Mouse (Mus musculus) forebrain, embryonic 15.5 days (tissue): ENCODE measurements around the gene Tbx2. TPM values are rescaled to one million over a fixed set of nuclear protein-coding genes. Genes with fewer than 3 reads are reported as not detected.

Source experiments
- ATAC-seq: fragments of 200-750 bp; cut with Nextera tagmentation; replicated peaks from 2 replicates; pipeline ENCODE4 v1.8.0; 2017; ENCODE audit warnings: mild to moderate bottlenecking, moderate TSS enrichment, moderate library complexity
- H3K27ac ChIP-seq: fragments of 300-500 bp; sonication (generic); replicated peaks from 2 replicates; pipeline ENCODE4 v1.5.1; 2015; ENCODE audit warnings: mild to moderate bottlenecking, inconsistent platforms
- H3K27me3 ChIP-seq: fragments of 300-500 bp; sonication (generic); 2 replicates; pipeline ENCODE4 v1.6.1; 2015; ENCODE audit warnings: inconsistent platforms
- H3K36me3 ChIP-seq: fragments of 300-500 bp; sonication (generic); 2 replicates; pipeline ENCODE4 v1.6.1; 2015; ENCODE audit warnings: mild to moderate bottlenecking, inconsistent platforms
- H3K4me1 ChIP-seq: fragments of 300-500 bp; sonication (generic); 2 replicates; pipeline ENCODE4 v1.6.1; 2015; ENCODE audit warnings: inconsistent platforms
- H3K4me2 ChIP-seq: fragments of 300-500 bp; sonication (generic); replicated peaks from 2 replicates; pipeline ENCODE4 v1.6.1; 2015; ENCODE audit warnings: mild to moderate bottlenecking, inconsistent platforms
- H3K4me3 ChIP-seq: fragments of 300-500 bp; sonication (generic); 2 replicates; pipeline ENCODE4 v1.5.1; 2015; ENCODE audit warnings: mild to moderate bottlenecking, inconsistent platforms
- H3K9ac ChIP-seq: fragments of 300-500 bp; sonication (generic); replicated peaks from 2 replicates; pipeline ENCODE4 v1.6.1; 2015; ENCODE audit warnings: mild to moderate bottlenecking, inconsistent platforms
- H3K9me3 ChIP-seq: fragments of 300-500 bp; sonication (generic); 2 replicates; pipeline ENCODE4 v1.6.1; 2016; ENCODE audit warnings: inconsistent platforms
- WGBS: fragments of 180-500 bp; shearing (Covaris S2); methylation state at CpG from one replicate; pipeline ENCODE4 v1.1.7; 2015; ENCODE audit warnings: mixed read lengths; 5-methylcytosine and 5-hydroxymethylcytosine counted together
- polyA plus RNA-seq: library from polyadenylated mRNA; unstranded; fragments of >200 nt; fragmentation: Nextera tagmentation; extraction: Ambion mirVana; gene quantifications from 2 replicates; pipeline ENCODE4 v1.2.1, GENCODE M21; 2015

Tbx2 gene
- polyA plus RNA-seq, 1 experiment from 2014 or later, result 0.76 TPM

- Histone ChIP-seq H3K4me1 (peaks cover 13% of the 10 kb centered on the region; the same call in 1 of the 2 replicates), H3K9ac (no peak within 1 kb of the TSS), H3K27me3 (peaks cover 71% of the 10 kb centered on the region), H3K27ac (no peak within 1 kb of the TSS), H3K4me3 (no peak within 1 kb of the TSS), H3K4me2 (no peak within 1 kb of the TSS), H3K9me3 (no peaks in the 10 kb centered on the region), H3K36me3 (no peaks in the 10 kb centered on the region)
- 11% methylated on average over 27 of the region's 28 CpGs for WGBS
- no peak for ATAC-seq
Measured at GRCm38 (mm10) chr11:85885665-85886428, 53.5 kb downstream of the Tbx2 start, which contains the start of gene Tbx4. Gene Tbx4, plus strand, starts transcription at chr11:85886422.

DNA sequence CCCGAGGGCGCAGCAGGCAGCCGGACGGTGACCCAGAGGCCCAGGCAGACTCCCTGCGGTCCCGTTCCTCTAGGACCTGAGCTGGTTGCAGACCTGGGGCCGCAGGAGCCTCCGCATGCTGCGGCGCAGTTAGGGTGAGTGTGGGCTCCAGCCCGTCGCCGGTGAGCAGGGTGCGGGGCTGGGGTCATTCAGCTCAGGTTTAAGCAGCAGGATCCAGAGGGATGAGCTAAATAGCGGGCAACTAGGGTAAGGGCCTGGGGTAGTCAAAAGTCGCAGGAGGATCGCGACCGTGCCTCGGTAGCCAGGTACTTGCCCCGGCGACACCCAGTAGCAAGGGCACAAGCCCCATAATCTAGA, 54.1 kb downstream of the Tbx2 start:
- H3K36me3 ChIP-seq, result no peaks in the 10 kb centered on the region
- H3K27me3 ChIP-seq, result peaks cover 76% of the 10 kb centered on the region
- H3K27ac ChIP-seq, result no peak overlapping the region
- H3K4me1 ChIP-seq, result peaks cover 13% of the 10 kb centered on the region; the same call in 1 of the 2 replicates
- whole genome bisulfite sequencing, result 4% methylated on average over 22 of the region's 22 CpGs
- no peak overlapping the region for H3K4me3 ChIP-seq
- H3K9me3 ChIP-seq, result no peaks in the 10 kb centered on the region
- H3K9ac ChIP-seq, result no peak overlapping the region
- no peak overlapping the region for H3K4me2 ChIP-seq
- no peak for ATAC-seq

GRCm38 (mm10) chr11:85887273-85887672, 54.9 kb downstream of the Tbx2 start:
- Histone ChIP-seq H3K4me1 (peaks cover 13% of the 10 kb centered on the region; the same call in 1 of the 2 replicates), H3K27me3 (peaks cover 82% of the 10 kb centered on the region), H3K9ac (no peak overlapping the region), H3K9me3 (no peaks in the 10 kb centered on the region), H3K27ac (no peak overlapping the region), H3K4me3 (no peak overlapping the region), H3K4me2 (no peak overlapping the region), H3K36me3 (no peaks in the 10 kb centered on the region)
- ATAC-seq, result no peak
- WGBS, result 24% methylated on average over 6 of the region's 6 CpGs

GRCm38 (mm10) chr11:85887801-85888450, 55.6 kb downstream of the Tbx2 start:
- no peak for ATAC-seq
- peaks cover 13% of the 10 kb centered on the region; the same call in 1 of the 2 replicates for H3K4me1 ChIP-seq
- no peak overlapping the region for H3K4me2 ChIP-seq
- H3K27me3 ChIP-seq, result peaks cover 86% of the 10 kb centered on the region
- H3K36me3 ChIP-seq, result no peaks in the 10 kb centered on the region
- no peak overlapping the region for H3K9ac ChIP-seq
- no peak overlapping the region for H3K27ac ChIP-seq
- H3K4me3 ChIP-seq, result no peak overlapping the region
- WGBS, result 2% methylated on average over 17 of the region's 17 CpGs
- no peaks in the 10 kb centered on the region for H3K9me3 ChIP-seq

DNA sequence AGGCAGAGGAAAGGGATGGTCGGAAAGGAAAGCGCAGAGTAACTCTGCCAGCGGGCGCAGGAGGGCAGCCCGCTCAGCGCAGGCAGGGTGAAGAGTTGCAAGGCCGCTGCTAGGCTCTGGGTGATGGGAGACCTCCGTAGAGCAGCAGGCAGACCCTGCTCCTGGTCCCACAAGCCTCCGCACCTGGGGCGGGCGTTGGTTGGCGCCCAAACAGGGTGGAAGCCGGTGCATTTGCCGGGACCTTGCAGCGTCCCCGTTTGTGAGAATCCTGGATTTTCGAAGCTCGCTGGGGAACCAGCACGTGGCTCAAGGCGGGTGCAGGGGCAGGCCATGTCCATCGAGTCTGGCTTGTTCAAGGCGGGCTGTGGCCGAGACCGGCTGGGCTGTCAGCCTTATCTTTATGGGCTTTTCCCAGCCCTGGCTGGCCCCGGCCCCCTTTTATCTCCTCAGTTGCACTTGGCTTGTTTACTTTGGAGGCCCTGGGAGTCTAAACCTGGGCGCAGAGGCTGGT, 56.2 kb downstream of the Tbx2 start:
- H3K4me3 ChIP-seq, result no peak overlapping the region
- no peak overlapping the region for H3K27ac ChIP-seq
- peaks cover 13% of the 10 kb centered on the region; the same call in 1 of the 2 replicates for H3K4me1 ChIP-seq
- H3K36me3 ChIP-seq, result no peaks in the 10 kb centered on the region
- WGBS, result 1% methylated on average over 26 of the region's 26 CpGs
- no peak for ATAC-seq
- no peaks in the 10 kb centered on the region for H3K9me3 ChIP-seq
- H3K27me3 ChIP-seq, result peaks cover 87% of the 10 kb centered on the region
- H3K4me2 ChIP-seq, result no peak overlapping the region
- no peak overlapping the region for H3K9ac ChIP-seq

DNA sequence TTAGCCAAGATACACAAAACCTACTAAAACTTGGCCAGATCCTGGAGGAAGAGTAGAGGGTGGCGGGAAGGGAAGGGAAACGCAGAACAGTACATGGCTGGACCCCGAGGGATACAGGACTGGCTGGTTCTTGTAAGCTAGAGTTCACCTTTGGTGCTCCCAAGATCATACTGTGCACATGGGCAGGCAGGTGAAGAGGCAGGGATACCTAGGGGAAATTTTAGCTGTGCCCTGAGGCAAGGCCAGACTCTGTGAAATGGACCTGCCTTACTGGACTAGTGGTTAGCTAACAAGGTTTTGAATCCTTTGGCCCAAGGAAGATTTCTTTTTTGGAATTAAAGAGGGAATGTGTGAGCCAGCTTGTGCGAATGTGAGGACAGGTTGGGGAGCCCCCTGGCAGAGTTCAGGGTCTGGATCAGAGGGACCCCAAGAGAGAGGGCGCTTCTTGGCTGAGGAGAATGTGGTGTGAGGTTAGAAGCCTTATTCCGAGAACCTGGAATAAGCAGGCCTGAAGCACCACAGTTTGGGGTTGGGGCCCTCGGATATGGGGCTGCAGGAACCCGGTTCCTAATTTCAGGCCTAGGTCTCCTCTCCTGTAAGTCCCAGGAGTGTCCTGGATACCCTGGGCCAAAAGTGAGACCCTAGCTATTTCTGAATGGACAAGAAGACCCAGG, 56.8 kb downstream of the Tbx2 start:
- no peaks in the 10 kb centered on the region for H3K9me3 ChIP-seq
- WGBS, result 21% methylated on average over 8 of the region's 8 CpGs
- no peak for ATAC-seq
- H3K36me3 ChIP-seq, result no peaks in the 10 kb centered on the region
- peaks cover 90% of the 10 kb centered on the region for H3K27me3 ChIP-seq
- peaks cover 13% of the 10 kb centered on the region; the same call in 1 of the 2 replicates for H3K4me1 ChIP-seq
- no peak overlapping the region for H3K27ac ChIP-seq
- no peak overlapping the region for H3K4me3 ChIP-seq
- H3K9ac ChIP-seq, result no peak overlapping the region
- no peak overlapping the region for H3K4me2 ChIP-seq

- Histone ChIP-seq H3K27me3 (peaks cover 89% of the 10 kb centered on the region), H3K36me3 (no peaks in the 10 kb centered on the region), H3K4me1 (peaks cover 17% of the 10 kb centered on the region), H3K4me2 (no peak overlapping the region), H3K4me3 (no peak overlapping the region), H3K9me3 (no peaks in the 10 kb centered on the region), H3K9ac (no peak overlapping the region), H3K27ac (no peak overlapping the region)
- no peak for ATAC-seq
- 3% methylated on average over 47 of the region's 47 CpGs for WGBS
Measured at GRCm38 (mm10) chr11:85889730-85890562, 57.6 kb downstream of the Tbx2 start.

DNA sequence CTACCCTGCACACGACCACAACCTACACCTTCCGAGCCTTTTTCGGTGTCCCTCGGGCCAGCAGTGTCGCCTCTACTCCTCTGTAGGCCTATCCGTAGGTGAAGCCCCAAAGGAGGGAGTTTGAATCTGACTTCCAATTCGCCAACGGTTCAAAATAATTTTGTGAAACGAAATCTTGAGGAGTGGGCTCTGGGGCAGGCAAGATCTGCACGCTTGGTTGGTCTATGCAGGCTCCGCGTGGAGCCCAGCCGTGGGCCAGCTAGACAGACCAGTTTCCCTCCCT, 58.2 kb downstream of the Tbx2 start:
- Histone ChIP-seq H3K9ac (no peak overlapping the region), H3K36me3 (no peaks in the 10 kb centered on the region), H3K9me3 (no peaks in the 10 kb centered on the region), H3K4me1 (peaks cover 22% of the 10 kb centered on the region), H3K27me3 (peaks cover 88% of the 10 kb centered on the region), H3K4me3 (no peak overlapping the region), H3K27ac (no peak overlapping the region), H3K4me2 (no peak overlapping the region)
- under 1% methylated on average over 13 of the region's 13 CpGs for WGBS
- ATAC-seq, result no peak

- peaks cover 22% of the 10 kb centered on the region for H3K4me1 ChIP-seq
- no peak overlapping the region for H3K4me2 ChIP-seq
- no peak overlapping the region for H3K4me3 ChIP-seq
- no peak for ATAC-seq
- 2% methylated on average over 13 of the region's 13 CpGs for WGBS
- peaks cover 88% of the 10 kb centered on the region for H3K27me3 ChIP-seq
- H3K9ac ChIP-seq, result no peak overlapping the region
- H3K9me3 ChIP-seq, result no peaks in the 10 kb centered on the region
- no peak overlapping the region for H3K27ac ChIP-seq
- no peaks in the 10 kb centered on the region for H3K36me3 ChIP-seq
Measured at GRCm38 (mm10) chr11:85891010-85891691, 58.8 kb downstream of the Tbx2 start.
